Mouse (Mus musculus): Measurements from ENCODE around the gene Tssk2. TPM values are rescaled to one million over a fixed set of nuclear protein-coding genes. Genes with fewer than 3 reads are reported as not detected.

Tssk2 gene
- polyA plus RNA-seq, 1 experiment from 2014 or later = not detected

DNA sequence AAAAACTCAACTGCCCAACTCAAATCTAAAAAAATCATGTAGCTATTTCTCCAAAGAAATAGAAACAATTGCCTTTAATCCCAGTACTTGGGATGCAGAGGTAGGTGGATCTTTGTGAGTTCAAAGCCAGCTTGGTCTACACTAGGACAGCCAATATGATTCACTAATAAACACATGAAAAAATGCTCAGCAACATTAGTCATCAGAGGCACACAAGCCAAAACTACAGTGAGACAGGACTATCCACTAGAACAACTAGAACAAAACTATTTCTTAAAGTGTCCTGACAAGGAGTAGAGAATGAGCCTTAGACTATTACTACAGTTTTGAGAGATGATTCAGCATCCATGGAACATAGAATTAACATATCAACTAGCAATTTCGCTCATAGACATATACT lies 22.3 kb upstream of the Tssk2 start:
- WGBS = 95% methylated on average over 1 of the region's 1 CpGs
- ATAC-seq (ENCODE audit: low FRiP score) = no peak

DNA sequence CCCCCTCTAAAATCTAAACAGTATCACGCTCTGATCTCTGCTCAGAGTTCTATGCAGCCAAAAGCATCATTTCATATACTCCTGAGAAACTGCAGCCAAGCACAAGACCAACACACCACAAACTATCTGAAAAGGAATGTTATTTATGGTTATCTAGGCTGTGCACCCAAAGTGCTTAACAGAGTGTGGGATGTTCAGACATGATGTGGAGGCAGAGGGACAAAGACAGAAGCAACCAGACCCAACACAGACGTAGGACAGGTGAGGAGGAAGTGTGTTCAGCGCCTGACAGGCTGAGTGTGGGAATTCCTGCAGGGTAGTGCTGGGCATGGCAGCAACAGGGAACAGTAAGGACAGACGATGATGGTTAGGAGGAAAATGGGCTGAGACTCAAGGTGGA lies 18.9 kb upstream of the Tssk2 start:
- ATAC-seq (ENCODE audit: low FRiP score) = no peak
- WGBS = 93% methylated on average over 4 of the region's 4 CpGs
- H3K4me2 ChIP-seq = no peak overlapping the region

More for the DNA sequence above, 22.3 kb upstream of the Tssk2 start:
- Histone ChIP-seq H3K9me3 (replicated peaks) (no peaks in the 10 kb centered on the region), H3K9ac (replicated peaks) (no peak overlapping the region), H3K4me3 (replicated peaks) (no peak overlapping the region), H3K36me3 (peaks cover 18% of the 10 kb centered on the region), H3K27ac (replicated peaks) (no peak overlapping the region), H3K4me1 (0 out of 2 replicates have a peak, but pooled peaks cover under 1% of the 10 kb centered on the region), H3K27me3 (replicated peaks) (no peaks in the 10 kb centered on the region), H3K4me2 (no peak overlapping the region)

DNA sequence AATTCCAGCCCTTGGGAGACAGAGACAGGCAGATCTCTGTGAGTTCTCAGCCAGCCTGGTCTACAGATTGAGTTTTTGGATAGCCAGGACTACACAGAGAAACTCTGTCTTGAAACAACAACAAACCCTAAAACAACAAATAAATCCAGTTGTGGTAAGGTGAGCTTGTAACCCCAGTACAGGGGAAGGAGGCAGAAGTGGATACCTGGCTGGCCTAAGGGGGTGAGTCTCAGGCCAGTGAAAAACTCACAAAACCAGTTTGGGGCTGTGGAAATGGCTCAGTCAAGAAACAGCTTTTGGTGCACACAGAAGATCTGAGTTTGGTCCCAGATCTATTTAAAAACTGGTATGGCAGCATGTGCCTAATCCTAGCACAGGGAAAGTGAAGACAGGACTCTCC lies 16.2 kb upstream of the Tssk2 start:
- Histone ChIP-seq H3K27me3 (replicated peaks) (no peaks in the 10 kb centered on the region), H3K4me2 (no peak overlapping the region), H3K4me3 (replicated peaks) (no peak overlapping the region), H3K9me3 (replicated peaks) (no peaks in the 10 kb centered on the region), H3K9ac (replicated peaks) (no peak overlapping the region), H3K36me3 (0 out of 2 replicates have a peak, but pooled peaks cover 2% of the 10 kb centered on the region), H3K4me1 (peaks cover 18% of the 10 kb centered on the region), H3K27ac (replicated peaks) (no peak overlapping the region)
- no peak for ATAC-seq (ENCODE audit: low FRiP score)

More for the DNA sequence above, 18.9 kb upstream of the Tssk2 start:
- Histone ChIP-seq H3K9ac (replicated peaks) (no peak overlapping the region), H3K4me1 (0 out of 2 replicates have a peak, but pooled peaks cover 3% of the 10 kb centered on the region), H3K4me3 (replicated peaks) (no peak overlapping the region), H3K9me3 (replicated peaks) (no peaks in the 10 kb centered on the region), H3K36me3 (0 out of 2 replicates have a peak, but pooled peaks cover 3% of the 10 kb centered on the region), H3K27me3 (replicated peaks) (no peaks in the 10 kb centered on the region), H3K27ac (replicated peaks) (no peak overlapping the region)

DNA sequence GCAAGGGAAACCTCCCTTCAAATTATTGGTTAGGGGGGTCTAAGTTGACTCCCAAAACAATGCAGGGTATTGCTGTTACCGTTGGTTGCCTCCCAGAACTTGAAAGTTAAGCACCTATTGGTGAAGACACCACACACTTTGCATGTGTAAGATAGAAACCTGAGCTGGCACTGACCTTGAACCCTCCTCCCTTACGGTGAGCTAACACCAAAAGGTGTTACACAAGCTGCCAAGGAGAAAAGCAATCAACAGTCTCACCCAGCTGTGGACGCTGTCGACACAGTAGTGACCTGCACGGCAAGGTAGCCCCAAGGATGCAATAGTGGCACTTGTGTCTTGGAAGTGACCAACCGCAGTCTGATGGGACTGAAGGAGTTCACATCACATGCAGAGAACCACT lies 14.3 kb upstream of the Tssk2 start:
- Histone ChIP-seq H3K27ac (replicated peaks) (no peak overlapping the region), H3K36me3 (no peaks in the 10 kb centered on the region), H3K4me1 (peaks cover 18% of the 10 kb centered on the region), H3K4me2 (no peak overlapping the region), H3K9ac (replicated peaks) (no peak overlapping the region), H3K4me3 (replicated peaks) (no peak overlapping the region), H3K27me3 (replicated peaks) (no peaks in the 10 kb centered on the region), H3K9me3 (replicated peaks) (no peaks in the 10 kb centered on the region)
- 88% methylated on average over 6 of the region's 6 CpGs for WGBS
- ATAC-seq (ENCODE audit: low FRiP score) = no peak

DNA sequence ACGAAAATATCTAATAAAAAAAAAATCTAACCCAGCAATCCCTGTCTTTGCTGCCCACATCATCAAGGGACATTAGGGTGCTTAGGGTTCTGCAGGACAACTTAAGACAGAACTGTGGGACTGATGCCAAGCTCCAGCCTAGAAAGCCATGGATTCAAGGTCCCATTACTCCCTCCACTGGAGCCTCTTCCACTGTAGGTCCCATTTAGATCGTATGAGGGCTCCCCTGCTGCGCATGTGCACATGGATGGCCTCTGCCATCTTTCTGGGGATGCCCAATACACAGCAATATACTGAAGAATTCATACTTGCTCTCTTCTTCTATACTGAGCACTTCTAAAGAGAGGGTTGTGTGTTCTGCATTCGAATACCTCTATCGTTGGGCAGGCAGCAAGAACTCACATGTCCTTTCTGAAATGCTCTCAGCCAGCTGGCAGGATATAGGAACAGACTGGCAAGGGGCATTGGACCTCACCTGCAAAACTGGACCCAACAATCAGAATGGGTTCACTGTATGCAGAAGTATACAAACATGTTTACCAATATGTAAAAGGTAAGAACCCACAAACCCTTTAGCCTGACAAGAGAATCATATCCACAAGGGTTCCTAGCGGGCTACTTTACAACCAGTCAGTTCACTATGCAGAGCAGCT lies 8.6 kb upstream of the Tssk2 start:
- H3K9me3 ChIP-seq (replicated peaks) = no peaks in the 10 kb centered on the region
- peak overlapping the region; percentile 85 for H3K4me2 ChIP-seq
- H3K4me3 ChIP-seq (replicated peaks) = peak overlapping the region; percentile 80
- H3K27me3 ChIP-seq (replicated peaks) = no peaks in the 10 kb centered on the region
- H3K27ac ChIP-seq (replicated peaks) = 0 out of 2 replicates have a peak overlapping the region, but pooled peaks have one; percentile 9
- WGBS = 81% methylated on average over 6 of the region's 6 CpGs
- no peaks in the 10 kb centered on the region for H3K36me3 ChIP-seq
- peaks cover 41% of the 10 kb centered on the region for H3K4me1 ChIP-seq
- ATAC-seq (ENCODE audit: low FRiP score) = no peak
- peak overlapping the region; percentile 100 for H3K9ac ChIP-seq (replicated peaks)

DNA sequence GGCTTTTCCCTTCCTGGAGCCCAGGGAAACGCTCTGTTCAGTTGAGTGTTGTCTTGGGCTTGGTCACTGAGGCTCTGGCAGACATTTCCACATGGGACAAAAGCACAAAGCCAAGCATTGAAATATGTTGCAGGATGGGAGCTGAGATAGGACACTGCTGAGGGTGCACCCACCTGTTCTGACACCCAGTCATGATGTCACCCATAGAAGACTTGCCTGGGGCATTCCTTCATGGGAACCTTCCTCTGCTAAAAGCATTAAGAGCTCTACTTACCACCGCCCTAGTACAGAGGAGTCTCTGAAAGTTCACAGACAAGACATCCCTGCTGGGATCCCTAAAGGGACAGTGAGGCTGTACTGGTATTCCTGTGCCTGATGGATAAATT lies 8.1 kb upstream of the Tssk2 start:
- ATAC-seq (ENCODE audit: low FRiP score) = no peak
- Histone ChIP-seq H3K27me3 (replicated peaks) (no peaks in the 10 kb centered on the region), H3K4me3 (replicated peaks) (peak overlapping the region; percentile 80), H3K4me2 (peak overlapping the region; percentile 85), H3K9me3 (replicated peaks) (no peaks in the 10 kb centered on the region), H3K36me3 (no peaks in the 10 kb centered on the region), H3K4me1 (peaks cover 39% of the 10 kb centered on the region), H3K27ac (replicated peaks) (0 out of 2 replicates have a peak overlapping the region, but pooled peaks have one; percentile 97), H3K9ac (replicated peaks) (peak overlapping the region; percentile 100)
- 37% methylated on average over 2 of the region's 2 CpGs for WGBS

DNA sequence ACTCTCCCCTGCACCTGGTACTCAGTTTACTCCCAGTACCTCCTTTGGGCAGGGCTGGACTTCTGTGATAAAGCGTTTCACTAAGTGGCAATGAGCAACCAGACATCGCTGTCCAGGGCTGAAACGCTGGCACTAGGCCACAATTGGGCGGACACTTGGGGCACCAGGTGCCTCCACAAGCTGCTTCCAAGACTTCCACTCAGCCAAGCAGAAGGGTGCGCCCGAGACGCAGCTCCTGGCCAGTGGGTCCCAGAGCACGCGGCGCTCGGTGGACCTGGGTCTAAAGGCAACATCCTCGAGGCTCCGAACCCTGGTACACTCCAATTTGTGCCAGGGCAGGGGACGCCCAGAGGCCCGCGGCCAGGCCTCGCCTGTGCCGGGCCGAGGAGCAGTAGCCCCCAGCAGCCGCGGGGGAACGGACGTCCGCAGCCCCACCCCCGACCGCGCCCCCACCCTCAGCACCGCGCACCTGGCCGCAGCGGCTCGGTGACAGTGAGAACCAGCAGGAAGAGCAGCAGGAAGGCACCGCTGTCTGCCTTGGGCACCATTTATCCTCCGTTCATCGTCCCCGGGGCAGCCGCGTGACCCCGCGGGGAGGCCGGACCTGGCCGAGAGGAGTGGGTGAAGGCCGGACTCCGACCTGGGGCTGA lies 7.4 kb upstream of the Tssk2 start:
- Histone ChIP-seq H3K4me3 (replicated peaks) (peak overlapping the region; percentile 80), H3K9me3 (replicated peaks) (no peaks in the 10 kb centered on the region), H3K27me3 (replicated peaks) (no peaks in the 10 kb centered on the region), H3K27ac (replicated peaks) (peak overlapping the region; percentile 97), H3K9ac (replicated peaks) (peak overlapping the region; percentile 100), H3K36me3 (no peaks in the 10 kb centered on the region), H3K4me2 (peak overlapping the region; percentile 85), H3K4me1 (peaks cover 32% of the 10 kb centered on the region)
- ATAC-seq (ENCODE audit: low FRiP score) = peak; percentile 70
- WGBS = under 1% methylated on average over 44 of the region's 44 CpGs

DNA sequence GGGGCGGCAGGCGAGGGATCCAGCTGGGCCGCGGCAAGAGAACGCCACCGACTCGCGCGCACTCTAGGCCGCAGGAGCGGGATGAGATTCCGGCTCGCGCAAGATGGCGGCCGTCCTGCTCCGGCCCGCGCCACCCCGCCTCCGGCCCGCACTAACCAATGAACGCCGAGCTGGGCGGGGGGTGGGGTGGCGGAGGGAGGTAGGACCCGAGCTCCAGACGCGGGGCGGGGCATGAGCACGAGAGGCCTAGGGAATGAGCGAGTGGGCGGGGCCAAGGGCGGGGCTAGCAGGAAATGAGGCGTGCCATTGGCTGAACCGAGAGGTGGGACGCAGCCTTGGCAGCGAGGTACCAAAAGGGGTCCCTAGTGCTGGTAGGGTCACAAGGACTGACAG lies 6.9 kb upstream of the Tssk2 start, which contains the start of gene Gm20518:
Gm20518 (minus strand) TSS at position 105 of the 393 bp plus-strand sequence.
- Histone ChIP-seq H3K4me1 (peaks cover 31% of the 10 kb centered on the region), H3K9me3 (replicated peaks) (no peaks in the 10 kb centered on the region), H3K4me2 (peak within 1 kb of the TSS; percentile 85), H3K36me3 (no peaks in the 10 kb centered on the region), H3K9ac (replicated peaks) (peak within 1 kb of the TSS; percentile 100), H3K27me3 (replicated peaks) (no peaks in the 10 kb centered on the region), H3K27ac (replicated peaks) (peak within 1 kb of the TSS; percentile 97), H3K4me3 (replicated peaks) (peak within 1 kb of the TSS; percentile 80)
- ATAC-seq (ENCODE audit: low FRiP score) = peak; percentile 96
- WGBS = under 1% methylated on average over 38 of the region's 38 CpGs

DNA sequence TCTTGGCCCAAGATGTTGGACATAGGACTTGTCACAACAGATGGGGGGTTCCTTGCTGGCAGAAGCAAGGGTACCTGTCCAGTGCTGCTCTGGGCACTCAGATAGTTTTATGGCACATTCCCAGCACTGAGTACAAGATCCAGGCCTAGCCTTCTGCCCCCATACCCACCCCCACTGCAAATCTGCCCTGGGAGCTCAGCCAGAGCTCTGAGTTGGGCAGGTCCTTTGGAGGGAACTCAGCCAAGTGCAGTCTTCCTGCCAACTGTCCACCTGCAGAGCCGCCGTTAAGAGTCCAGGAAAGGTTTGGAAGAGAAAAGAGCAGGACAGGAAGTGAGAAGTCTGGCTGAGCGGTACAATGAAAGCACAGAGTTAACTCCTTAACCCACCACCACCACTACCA lies 5.8 kb upstream of the Tssk2 start:
- Histone ChIP-seq H3K36me3 (no peaks in the 10 kb centered on the region), H3K27ac (replicated peaks) (peak overlapping the region; percentile 82), H3K4me1 (peaks cover 26% of the 10 kb centered on the region), H3K9me3 (replicated peaks) (no peaks in the 10 kb centered on the region), H3K4me3 (replicated peaks) (no peak overlapping the region), H3K27me3 (replicated peaks) (no peaks in the 10 kb centered on the region), H3K4me2 (0 out of 2 replicates have a peak overlapping the region, but pooled peaks have one; percentile 85), H3K9ac (replicated peaks) (peak overlapping the region; percentile 32; the same call in 1 of the 2 replicates)
- ATAC-seq (ENCODE audit: low FRiP score) = no peak
- 68% methylated on average over 3 of the region's 3 CpGs for WGBS

DNA sequence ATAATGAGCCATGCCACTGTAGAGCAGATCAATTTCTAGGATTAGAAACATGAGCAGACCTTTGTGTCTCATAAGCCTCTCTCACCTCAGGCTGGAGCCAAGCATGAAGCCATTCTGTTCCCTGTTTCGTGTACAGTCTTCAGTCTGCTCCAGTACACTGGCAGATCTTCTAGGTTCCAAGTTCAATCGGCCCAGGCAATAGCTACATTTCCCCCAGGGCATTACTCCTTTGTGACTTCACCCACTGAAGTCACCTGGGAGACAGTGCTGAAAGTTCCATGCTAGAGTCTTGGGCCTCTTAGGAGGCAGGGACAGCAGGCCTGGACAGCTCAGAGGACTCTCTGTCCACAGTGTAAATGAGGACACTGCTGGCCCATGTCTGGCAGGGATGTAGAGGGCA lies 4.5 kb upstream of the Tssk2 start, which contains the start of gene Tssk1:
Tssk1 (plus strand) TSS at position 301 of the 400 bp plus-strand sequence.
- no peaks in the 10 kb centered on the region for H3K27me3 ChIP-seq (replicated peaks)
- 91% methylated on average over 2 of the region's 2 CpGs for WGBS
- no peak within 1 kb of the TSS for H3K9ac ChIP-seq (replicated peaks)
- H3K27ac ChIP-seq (replicated peaks) = no peak within 1 kb of the TSS
- no peaks in the 10 kb centered on the region for H3K9me3 ChIP-seq (replicated peaks)
- no peak for ATAC-seq (ENCODE audit: low FRiP score)
- H3K4me1 ChIP-seq = peaks cover 26% of the 10 kb centered on the region
- no peak within 1 kb of the TSS for H3K4me2 ChIP-seq
- peaks cover 7% of the 10 kb centered on the region for H3K36me3 ChIP-seq
- no peak within 1 kb of the TSS for H3K4me3 ChIP-seq (replicated peaks)

DNA sequence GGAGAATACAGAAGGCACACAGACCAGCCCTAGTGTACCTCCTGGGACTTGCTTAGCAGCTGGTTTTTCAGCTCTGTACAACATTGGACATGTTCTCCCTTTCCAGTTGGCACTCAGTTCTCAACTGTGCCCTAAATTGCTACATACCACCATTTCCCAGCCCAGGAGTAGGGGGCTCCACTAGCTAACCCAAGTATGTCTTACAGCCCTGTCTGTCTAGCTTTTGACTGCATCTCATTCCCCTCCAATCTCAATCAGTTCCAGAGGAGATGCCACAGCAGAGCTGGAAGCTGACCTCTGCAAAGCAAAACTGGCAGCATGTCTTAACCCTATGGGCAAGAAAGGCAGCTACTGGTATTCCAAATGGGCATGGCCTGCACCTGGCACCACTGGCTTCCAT lies 2.3 kb upstream of the Tssk2 start:
- H3K27me3 ChIP-seq (replicated peaks) = no peaks in the 10 kb centered on the region

More for the DNA sequence above, 2.3 kb upstream of the Tssk2 start:
- Histone ChIP-seq H3K36me3 (peaks cover 27% of the 10 kb centered on the region), H3K9me3 (replicated peaks) (no peaks in the 10 kb centered on the region), H3K9ac (replicated peaks) (no peak overlapping the region), H3K27ac (replicated peaks) (no peak overlapping the region), H3K4me1 (peaks cover 11% of the 10 kb centered on the region), H3K4me3 (replicated peaks) (no peak overlapping the region), H3K4me2 (no peak overlapping the region)
- ATAC-seq (ENCODE audit: low FRiP score) = no peak
